Mouse (Mus musculus): ENCODE data around the gene Slc5a9.
A peak's percentile ranks its signal among the peaks of the same experiment; 100 is the strongest.
"Not testable (repeated sequence)": the region's sequence is repeated elsewhere in the genome, so short reads cannot be mapped to it uniquely, and the experiment has no call there.

Gene Slc5a9

GRCm38 (mm10) chr4:111902775-111903174 is at the start of gene Slc5a9:
Slc5a9 (minus strand) TSS chr4:111902918.
- no peak for DNase-seq

DNA sequence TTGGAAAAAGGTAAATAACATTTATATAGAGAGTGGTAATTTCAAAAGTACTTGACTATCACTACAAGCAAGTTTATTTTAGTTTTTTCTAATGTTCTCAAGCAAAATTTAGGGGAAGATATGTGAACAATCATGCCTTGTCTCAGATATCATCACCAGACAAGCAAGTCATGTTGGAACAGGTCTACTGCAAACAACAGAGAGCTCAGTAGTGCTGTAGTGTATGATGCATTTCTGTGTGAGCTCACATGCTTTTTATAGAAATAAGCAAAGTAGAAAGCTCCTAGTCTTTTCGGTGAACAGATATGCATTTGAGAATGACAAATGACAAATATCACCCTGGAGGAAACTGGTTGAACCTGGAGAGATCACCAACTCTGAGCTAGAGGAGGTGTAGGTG is 16.4 kb upstream of the Slc5a9 start, which contains the start of gene Skint8:
Gene Skint8 (plus strand): TSS at position 301 of the 400 bp plus-strand sequence.
- no peak for DNase-seq

DNA sequence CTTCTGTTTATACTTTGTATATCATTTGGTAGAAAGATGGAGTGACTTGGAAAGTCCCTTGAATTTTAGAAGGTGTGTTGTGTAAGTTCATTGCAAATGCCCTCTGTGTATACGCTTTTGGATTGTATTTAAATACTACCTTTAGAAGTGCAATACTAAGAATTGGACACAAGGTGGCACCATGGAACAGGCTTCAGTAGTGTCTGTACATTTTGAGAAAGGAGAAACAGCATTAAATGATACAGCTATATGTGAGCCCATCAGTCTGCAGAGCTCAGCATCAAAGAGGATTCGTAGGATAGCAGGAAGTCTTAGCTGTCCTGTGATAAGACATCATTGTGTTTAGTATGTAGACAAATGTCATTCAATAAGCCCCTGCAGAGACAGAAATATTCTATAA is 5.2 kb upstream of the Slc5a9 start:
- DNase-seq, result no peak

GRCm38 (mm10) chr4:111901473-111901872 is 1.2 kb downstream of the Slc5a9 start:
- DNase-seq, result no peak

GRCm38 (mm10) chr4:111900491-111900890 is 2.2 kb downstream of the Slc5a9 start:
- DNase-seq, result not testable (repeated sequence)

GRCm38 (mm10) chr4:111898566-111898965 is 4.2 kb downstream of the Slc5a9 start:
- DNase-seq, result peak; percentile 55

DNA sequence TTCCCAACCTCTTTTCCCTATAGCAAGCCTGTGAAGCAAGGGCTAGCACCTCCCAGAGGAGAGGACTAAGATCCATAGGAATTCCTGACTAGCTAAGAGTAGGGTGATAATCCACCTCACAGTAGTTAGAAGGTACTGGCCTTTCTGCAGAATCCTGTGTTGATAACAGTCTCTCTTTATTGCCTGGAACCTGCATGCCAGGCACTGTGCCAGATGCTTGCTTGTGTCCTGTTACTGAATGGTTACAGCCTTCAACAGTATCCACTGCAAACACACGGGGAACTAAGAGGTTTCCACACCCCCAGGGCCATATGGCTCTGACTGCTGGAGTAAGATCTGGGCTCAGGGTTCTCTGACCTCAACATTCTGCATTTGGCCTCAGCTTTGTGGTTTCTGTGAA is 5.0 kb downstream of the Slc5a9 start:
- DNase-seq, result peak; percentile 45

GRCm38 (mm10) chr4:111892138-111892537 is 10.6 kb downstream of the Slc5a9 start:
- DNase-seq, result no peak

DNA sequence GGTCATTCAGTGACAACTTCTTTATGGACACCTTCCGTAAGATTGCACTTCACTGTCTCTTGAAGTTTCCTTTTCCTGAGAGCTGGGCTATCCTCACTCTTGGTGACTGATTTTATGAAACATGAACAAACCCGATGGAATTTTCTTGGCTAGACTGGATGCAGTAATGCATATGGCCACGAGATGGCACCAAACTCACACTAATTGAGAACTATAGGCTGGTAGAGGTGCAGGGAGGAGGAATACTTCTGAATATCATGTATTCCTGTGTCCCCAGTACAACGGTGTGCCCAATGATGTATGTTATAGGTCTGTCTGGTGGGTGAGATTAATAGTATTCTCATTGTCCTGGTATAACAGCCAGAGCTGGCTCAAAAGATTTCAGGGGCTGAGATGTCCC is 16.1 kb downstream of the Slc5a9 start:
- DNase-seq, result peak; percentile 79

- peak; percentile 70 for DNase-seq
Observed at GRCm38 (mm10) chr4:111886018-111886417, 16.7 kb downstream of the Slc5a9 start.

DNA sequence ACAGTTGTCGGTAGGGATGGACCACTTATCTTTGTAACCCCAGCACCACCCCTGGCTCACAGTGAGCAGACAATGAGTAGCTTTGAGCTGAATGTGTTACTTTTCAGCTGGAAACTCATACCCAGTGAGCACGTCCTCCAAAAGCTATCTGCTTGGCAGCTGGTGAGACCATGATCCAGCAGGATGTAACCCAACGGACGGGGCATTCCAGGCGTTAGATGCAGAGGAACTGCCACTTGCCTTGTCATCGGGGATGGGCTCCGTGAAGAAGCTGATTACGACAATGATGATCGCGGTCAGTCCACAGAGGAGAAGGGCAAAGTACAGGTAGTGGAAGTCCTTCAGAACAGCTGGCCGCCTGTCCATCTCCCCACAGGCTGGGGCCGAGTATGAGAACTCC is 19.2 kb downstream of the Slc5a9 start:
- DNase-seq, result no peak

DNA sequence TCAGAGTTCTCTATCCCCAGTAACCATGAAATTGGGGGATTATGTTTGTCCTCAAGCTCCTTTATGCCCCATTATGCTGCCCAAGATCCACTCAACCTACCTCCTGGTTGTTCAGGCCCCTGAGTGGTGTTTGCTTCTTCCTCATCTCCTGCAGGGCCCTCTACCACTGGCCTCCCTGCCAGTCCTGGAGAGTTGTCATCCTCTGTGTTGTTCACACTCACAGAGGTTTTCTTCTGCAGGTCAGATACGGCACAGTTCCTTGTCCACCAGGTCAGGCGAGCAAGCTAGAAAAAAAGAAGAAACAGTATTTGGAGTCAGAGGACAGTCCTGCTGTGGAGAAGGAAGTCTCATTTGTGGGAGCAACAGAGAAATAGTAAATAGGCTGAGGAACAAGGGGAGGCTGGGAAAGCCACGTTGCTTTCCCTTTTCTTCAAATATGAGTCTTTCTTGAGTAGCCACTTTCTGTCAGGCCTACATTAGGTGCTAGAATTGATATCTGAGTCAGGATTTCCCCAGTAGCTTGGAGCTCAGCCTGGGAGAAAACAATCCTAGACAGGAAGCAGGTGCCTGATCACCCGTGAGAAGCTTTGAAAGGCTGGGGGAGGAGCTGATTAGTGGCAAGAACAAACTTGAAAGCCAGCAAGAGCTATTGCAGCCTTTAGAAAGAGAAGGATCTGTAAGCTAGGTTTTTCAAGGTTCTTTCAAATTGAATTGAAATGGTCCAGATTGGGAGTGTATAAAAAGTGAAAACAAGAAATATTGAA is 22.4 kb downstream of the Slc5a9 start:
- no peak for DNase-seq

DNA sequence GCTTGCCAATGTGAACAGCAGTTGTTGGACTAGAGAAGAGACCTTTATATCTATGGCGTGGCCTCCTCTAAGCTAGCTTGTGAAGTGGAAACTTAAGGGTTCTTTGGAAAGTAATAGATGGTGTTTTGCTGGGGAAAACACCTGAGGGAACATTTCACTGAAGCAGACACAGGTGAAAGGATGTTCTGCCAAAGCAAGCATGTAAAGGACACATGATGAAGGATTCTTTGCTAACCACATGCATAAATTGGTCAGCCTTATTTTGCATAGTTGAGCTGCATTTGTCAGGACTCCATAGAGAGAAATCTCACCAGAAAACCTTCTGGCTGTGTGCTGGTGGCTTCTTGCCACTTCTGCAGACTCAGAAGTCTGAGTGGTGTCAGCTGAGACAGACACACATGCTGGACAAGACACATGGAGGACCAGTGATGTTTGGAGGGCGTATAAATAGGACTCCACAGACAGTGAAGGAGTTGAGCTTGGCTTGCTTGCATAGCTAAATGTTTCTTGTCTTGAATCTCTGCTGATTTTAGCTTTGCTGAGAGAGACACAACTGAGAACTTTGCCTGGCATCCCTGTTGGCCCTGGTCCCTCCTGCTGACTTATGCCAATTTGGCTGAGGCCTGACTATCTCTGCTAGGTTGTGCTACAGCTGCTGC is 34.8 kb downstream of the Slc5a9 start:
- no peak for DNase-seq

- no peak for DNase-seq
Observed at GRCm38 (mm10) chr4:111866701-111867100, 36.0 kb downstream of the Slc5a9 start.

GRCm38 (mm10) chr4:111852626-111853025 is 50.1 kb downstream of the Slc5a9 start:
- DNase-seq, result no peak

- no peak for DNase-seq
Observed at GRCm38 (mm10) chr4:111838882-111839281, 63.8 kb downstream of the Slc5a9 start.
